Mouse (Mus musculus): Measurements from ENCODE around the gene Hpd.
"Not testable (repeated sequence)": the region's sequence is repeated elsewhere in the genome, so short reads cannot be mapped to it uniquely, and the experiment has no call there.

DNA sequence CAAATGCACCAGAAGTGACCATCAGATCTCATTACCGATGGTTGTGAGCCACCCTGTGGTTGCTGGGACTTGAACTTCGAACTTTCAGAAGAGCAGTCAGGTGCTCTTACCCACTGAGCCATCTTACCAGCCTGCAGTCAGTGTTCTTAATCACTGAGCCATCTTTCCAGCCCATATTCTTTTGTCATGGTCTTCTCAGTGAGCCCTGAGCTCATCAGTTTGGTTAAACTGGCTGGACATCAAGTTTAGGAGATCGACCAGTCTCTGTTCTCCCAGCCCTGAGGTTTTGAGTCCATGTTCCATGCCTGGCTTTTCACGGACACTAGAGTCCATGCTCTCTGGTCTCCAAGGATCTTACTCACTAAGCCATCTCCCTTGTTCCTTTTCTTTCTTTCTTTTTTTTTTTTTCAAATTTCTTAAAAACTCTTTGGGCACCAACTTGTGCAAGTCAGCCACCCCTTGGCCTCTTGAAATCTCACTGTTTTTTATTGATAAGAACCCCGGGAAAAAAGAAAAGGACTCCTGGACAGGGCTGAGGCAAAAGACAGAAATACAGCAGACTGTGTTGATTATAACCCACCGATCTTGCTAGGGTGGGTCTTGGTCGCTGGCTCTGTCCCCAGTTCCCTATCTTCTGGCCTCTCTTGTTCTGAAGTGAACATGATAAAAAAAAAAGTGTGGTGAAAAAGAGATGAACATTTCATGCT is 18.4 kb upstream of the Hpd start:
- not testable (repeated sequence) for TF ChIP-seq CTCF (IDR thresholded peaks at IDR 0.05; ENCODE audit: low read depth)
- peak; percentile 55; the same call in 1 of the 2 replicates for TF ChIP-seq EP300 (IDR thresholded peaks at IDR 0.05; ENCODE audit: low read depth)
